Mouse (Mus musculus) CH12.LX (cell line): ENCODE results near the gene Man2a1. TPM values are rescaled to one million over a fixed set of nuclear protein-coding genes. Genes with fewer than 3 reads are reported as not detected.

Source experiments
- DNase-seq: peaks from one replicate; pipeline ENCODE4 v3.0.0-alpha.2; 2013; ENCODE audit errors: extremely low read depth
- H3K27ac ChIP-seq: 2 replicates; pipeline ENCODE4 v1.5.1; 2012; ENCODE audit warnings: low read depth, mild to moderate bottlenecking, control low read depth, moderate library complexity; ENCODE audit not compliant: insufficient read depth
- H3K27me3 ChIP-seq: replicated peaks from 2 replicates; pipeline ENCODE3; 2012; ENCODE audit warnings: inconsistent platforms
- H3K36me3 ChIP-seq, 2 experiments: replicated peaks in 1 of 2; 2 replicates each; pipeline versions ENCODE3 to v1.6.1; 2012; ENCODE audit warnings: inconsistent platforms in 1 of 2, low read length in 1 of 2, mild to moderate bottlenecking in 1 of 2, mixed read lengths in 1 of 2, moderate library complexity in 1 of 2; ENCODE audit not compliant: control insufficient read depth in 1 of 2, insufficient read depth in 1 of 2
- H3K4me1 ChIP-seq, 2 experiments: 2 replicates each; pipeline ENCODE4 v1.6.1; 2012; ENCODE audit warnings: inconsistent platforms in 1 of 2, moderate library complexity in 1 of 2; ENCODE audit not compliant: insufficient read depth in 2 of 2, control insufficient read depth in 1 of 2
- H3K4me2 ChIP-seq: 2 replicates; pipeline ENCODE4 v1.6.1; 2012; ENCODE audit warnings: low read depth, mild to moderate bottlenecking, control low read depth; ENCODE audit not compliant: poor library complexity, insufficient read depth, severe bottlenecking
- H3K4me3 ChIP-seq, 3 experiments: fragments of 150-350 bp in 1 of 3; sonication (generic) in 1 of 3; replicated peaks in 1 of 3; 2 replicates each; pipeline versions ENCODE3 to v1.5.1; 2011 to 2012; ENCODE audit warnings: low read depth in 2 of 3, low read length in 2 of 3, mild to moderate bottlenecking in 2 of 3, moderate library complexity in 2 of 3, control low read depth in 1 of 3, improper control_type of control experiment in 1 of 3, inconsistent platforms in 1 of 3, mixed read lengths in 1 of 3; ENCODE audit not compliant: poor library complexity in 1 of 3
- H3K79me2 ChIP-seq: replicated peaks from 2 replicates; pipeline ENCODE4 v1.6.1; 2012; ENCODE audit warnings: mild to moderate bottlenecking, moderate library complexity; ENCODE audit not compliant: control insufficient read depth, poor library complexity, insufficient read depth, severe bottlenecking; ENCODE audit errors: extremely low read depth
- H3K9ac ChIP-seq: 2 replicates; pipeline ENCODE4 v1.6.1; 2012; ENCODE audit warnings: low read depth, mild to moderate bottlenecking, control low read depth, moderate library complexity; ENCODE audit not compliant: insufficient read depth
- H3K9me3 ChIP-seq: replicated peaks from 2 replicates; pipeline ENCODE3; 2012; ENCODE audit warnings: low read length, inconsistent platforms, mixed read lengths
- GABPA ChIP-seq: IDR thresholded peaks from 2 replicates; pipeline ENCODE4 v1.6.1; 2012; ENCODE audit warnings: low read depth, low read length, improper control_type of control experiment, inconsistent platforms; ENCODE audit not compliant: insufficient replicate concordance
- IRF4 ChIP-seq: IDR thresholded peaks from 2 replicates; pipeline ENCODE4 v1.6.1; 2014; ENCODE audit warnings: low read depth, mild to moderate bottlenecking, inconsistent platforms, low read length, improper control_type of control experiment
- JUN ChIP-seq: IDR thresholded peaks from 2 replicates; pipeline ENCODE4 v1.6.1; 2011; ENCODE audit warnings: low read depth, mild to moderate bottlenecking, low read length, improper control_type of control experiment, moderate library complexity; ENCODE audit not compliant: insufficient read depth
- KAT2A ChIP-seq: IDR thresholded peaks from 2 replicates; pipeline ENCODE4 v1.6.1; 2012; ENCODE audit warnings: low read length, improper control_type of control experiment, inconsistent platforms; ENCODE audit not compliant: insufficient replicate concordance
- MAX ChIP-seq: IDR thresholded peaks from 2 replicates; pipeline ENCODE4 v1.6.1; 2011; ENCODE audit warnings: low read length, improper control_type of control experiment
- MEF2A ChIP-seq: IDR thresholded peaks from 2 replicates; pipeline ENCODE4 v1.6.1; 2014; ENCODE audit warnings: low read depth, mild to moderate bottlenecking, inconsistent platforms, low read length, improper control_type of control experiment, borderline replicate concordance
- MXI1 ChIP-seq: IDR thresholded peaks from 2 replicates; pipeline ENCODE4 v1.6.1; 2011; ENCODE audit warnings: mild to moderate bottlenecking, low read depth, low read length, improper control_type of control experiment
- NELFE ChIP-seq: IDR thresholded peaks from 2 replicates; pipeline ENCODE4 v1.6.1; 2011; ENCODE audit warnings: low read depth, low read length, improper control_type of control experiment
- POLR2AphosphoS2 ChIP-seq: IDR thresholded peaks from 2 replicates; pipeline ENCODE4 v1.6.1; 2011; ENCODE audit warnings: low read depth, low read length, improper control_type of control experiment
- RAD21 ChIP-seq: IDR thresholded peaks from 2 replicates; pipeline ENCODE4 v1.6.1; 2011; ENCODE audit warnings: low read depth, mild to moderate bottlenecking, low read length, improper control_type of control experiment, moderate library complexity
- RCOR1 ChIP-seq: conservative IDR thresholded peaks from 2 replicates; pipeline ENCODE4 v1.6.1; 2012; ENCODE audit warnings: low read depth, mild to moderate bottlenecking, inconsistent platforms, low read length, improper control_type of control experiment
- SIN3A ChIP-seq: IDR thresholded peaks from 2 replicates; pipeline ENCODE4 v1.6.1; 2012; ENCODE audit warnings: low read length, improper control_type of control experiment, inconsistent platforms
- TBP ChIP-seq: conservative IDR thresholded peaks from 2 replicates; pipeline ENCODE4 v1.6.1; 2011; ENCODE audit warnings: low read depth, low read length, improper control_type of control experiment
- USF1 ChIP-seq: IDR thresholded peaks from 2 replicates; pipeline ENCODE4 v1.6.1; 2014; ENCODE audit warnings: low read depth, mild to moderate bottlenecking, inconsistent platforms, low read length, improper control_type of control experiment
- USF2 ChIP-seq: conservative IDR thresholded peaks from 2 replicates; pipeline ENCODE4 v1.6.1; 2011; ENCODE audit warnings: low read depth, low read length, improper control_type of control experiment
- ZMIZ1 ChIP-seq: IDR thresholded peaks from 2 replicates; pipeline ENCODE4 v1.6.1; 2012; ENCODE audit warnings: low read depth, mild to moderate bottlenecking, inconsistent platforms, low read length, improper control_type of control experiment
- ZNF384 ChIP-seq: IDR thresholded peaks from 2 replicates; pipeline ENCODE4 v1.6.1; 2012; ENCODE audit warnings: low read depth, low read length, improper control_type of control experiment, inconsistent platforms
- dilution Hi-C: fragments of 300-500 bp; cut with MboI; formaldehyde crosslinking; loops from 2 replicates; pipeline ENCODE4 v1.14.3; 2020; ENCODE audit warnings: low sequenced_read_pairs; ENCODE audit not compliant: extremely low pct_unique_long_range_greater_than_20kb, extremely low pct_ligation_motif_present
- in situ Hi-C: fragments of 300-500 bp; cut with MboI; formaldehyde crosslinking; loops from 3 replicates; pipeline ENCODE4 v1.14.3; 2019; ENCODE audit warnings: low sequenced_read_pairs, low pct_ligation_motif_present, low pct_unique_long_range_greater_than_20kb, mixed read lengths
- polyA plus RNA-seq: library from polyadenylated mRNA; unstranded; fragments of >175 nt; gene quantifications from 2 replicates; pipeline ENCODE4 v1.2.1, GENCODE M21; 2012; ENCODE audit warnings: low read depth; ENCODE audit not compliant: insufficient read length
- total RNA-seq, 2 experiments: library from RNA; depleted of rRNA; stranded (reverse); fragments of 300-350 nt in 1 of 2; fragments of >200 nt in 1 of 2; gene quantifications; 2 replicates each; pipeline ENCODE4 v1.2.3; 2012 to 2014

The Man2a1 gene
- total and polyA plus RNA-seq, 3 experiments = 7.9 to 15.4 (median 11.9) TPM

- H3K27me3 ChIP-seq = no peaks in the 10 kb centered on the region
- in situ Hi-C loops (loop anchor here (10.0 to 25.0 kb wide), 2 partner anchors 142 to 250 kb away; no protein-coding TSS in a partner anchor), dilution Hi-C loops (no loop called here)
- DNase-seq = no peak
- H3K27ac ChIP-seq = no peak overlapping the region
- no peaks in the 10 kb centered on the region for H3K79me2 ChIP-seq
- peaks cover 13 to 21% of the 10 kb centered on the region in 2 experiments for H3K4me1 ChIP-seq
- TF ChIP-seq SIN3A = no peak
- TF ChIP-seq POLR2AphosphoS2 = no peak
- H3K9me3 ChIP-seq = no peaks in the 10 kb centered on the region
- no peak overlapping the region for H3K4me3 ChIP-seq
- no peak overlapping the region for H3K4me2 ChIP-seq
- peaks cover 0 to 54% of the 10 kb centered on the region in 2 experiments for H3K36me3 ChIP-seq
- H3K9ac ChIP-seq = no peak overlapping the region
These were observed 11.8 kb downstream of the Man2a1 start for GRCm38 (mm10) chr17:64612135-64612885.

GRCm38 (mm10) chr17:64612930-64613329 lies 12.4 kb downstream of the Man2a1 start:
- in situ Hi-C loops (loop anchor here (10.0 to 25.0 kb wide), 2 partner anchors 142 to 249 kb away; no protein-coding TSS in a partner anchor), dilution Hi-C loops (no loop called here)
- Histone ChIP-seq H3K4me1 (peaks cover 13 to 21% of the 10 kb centered on the region in 2 experiments), H3K36me3 (peaks cover 0 to 58% of the 10 kb centered on the region in 2 experiments), H3K9ac (no peak overlapping the region), H3K27me3 (no peaks in the 10 kb centered on the region), H3K4me2 (no peak overlapping the region), H3K79me2 (no peaks in the 10 kb centered on the region), H3K4me3 (no peak overlapping the region), H3K27ac (no peak overlapping the region), H3K9me3 (no peaks in the 10 kb centered on the region)
- TF ChIP-seq JUN (no peak), TBP (no peak), MAX (no peak), RAD21 (no peak), MEF2A (no peak), ZNF384 (no peak), ZMIZ1 (no peak), KAT2A (no peak), IRF4 (no peak), MXI1 (no peak), GABPA (no peak), NELFE (no peak), SIN3A (no peak), USF2 (no peak), RCOR1 (no peak), USF1 (no peak)
- no peak for DNase-seq
